Mouse (Mus musculus) small intestine, adult 2 months (tissue): ENCODE results near the gene Gpld1.

Source experiments
- CTCF ChIP-seq: fragments of 200-500 bp; IDR thresholded peaks from 2 replicates; pipeline ENCODE4 v1.5.1; 2012; ENCODE audit warnings: low read depth, mild to moderate bottlenecking, control low read depth, inconsistent platforms, low read length, moderate library complexity, mixed read lengths; ENCODE audit not compliant: insufficient replicate concordance, insufficient read length; ENCODE audit errors: extremely low read depth
- POLR2A ChIP-seq: fragments of 200-500 bp; IDR thresholded peaks from 2 replicates; pipeline ENCODE4 v1.6.1; 2012; ENCODE audit warnings: low read depth, mild to moderate bottlenecking, control low read depth, inconsistent platforms, low read length, moderate library complexity

DNA sequence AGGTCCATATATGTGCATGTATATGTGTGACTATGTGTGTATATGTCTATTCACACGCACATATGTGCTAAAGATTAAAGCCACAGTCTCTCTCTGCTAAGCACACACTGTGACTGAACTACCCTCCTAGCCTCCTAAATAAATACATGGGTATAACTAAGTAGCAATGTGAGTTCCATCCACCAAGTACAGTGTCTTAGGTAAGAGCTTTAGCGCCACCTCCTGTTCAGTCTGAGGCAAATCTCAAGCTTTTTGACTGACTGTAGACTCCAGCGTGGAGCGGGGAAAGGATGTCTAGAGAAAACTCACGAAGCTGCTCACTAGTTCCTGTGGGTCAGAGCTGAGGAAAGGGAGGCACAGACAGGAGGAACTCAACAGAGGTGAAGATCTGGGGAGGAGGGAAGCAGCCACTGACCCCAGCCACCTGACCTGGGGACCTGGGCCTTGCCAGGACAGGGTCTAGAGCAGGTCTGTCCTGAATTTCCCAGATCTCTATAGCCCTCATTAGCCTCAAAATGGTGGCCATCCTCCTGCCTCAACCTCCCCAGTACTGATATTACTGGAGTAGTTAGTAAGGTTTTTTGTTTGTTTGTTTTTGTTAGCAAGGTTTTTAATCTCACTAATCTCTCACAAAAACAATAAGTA, 22.5 kb upstream of the Gpld1 start:
- TF ChIP-seq CTCF (peak; percentile 37; the same call in 1 of the 2 replicates), POLR2A (no peak)
